Mouse (Mus musculus): Measurements from ENCODE around the gene Hemgn.

Hemgn gene

GRCm38 (mm10) chr4:46353045-46353444 lies 60.3 kb downstream of the Hemgn start:
- DNase-seq = no peak

GRCm38 (mm10) chr4:46349530-46349929 lies 63.8 kb downstream of the Hemgn start:
- no peak for DNase-seq

GRCm38 (mm10) chr4:46348897-46349296 lies 64.4 kb downstream of the Hemgn start:
- no peak for DNase-seq

- DNase-seq = no peak
Observed at GRCm38 (mm10) chr4:46347580-46348515, 65.5 kb downstream of the Hemgn start.

GRCm38 (mm10) chr4:46347141-46347540 lies 66.2 kb downstream of the Hemgn start:
- DNase-seq = no peak

- DNase-seq = no peak
Observed at GRCm38 (mm10) chr4:46346221-46346620, 67.1 kb downstream of the Hemgn start.

- DNase-seq = no peak
Observed at GRCm38 (mm10) chr4:46345773-46346100, 67.6 kb downstream of the Hemgn start.

GRCm38 (mm10) chr4:46345056-46345772 lies 68.1 kb downstream of the Hemgn start:
- DNase-seq = no peak

- DNase-seq = no peak
Observed at GRCm38 (mm10) chr4:46344288-46344687, 69.0 kb downstream of the Hemgn start.
